Mouse (Mus musculus): ENCODE results near the gene A2ml1. TPM values are rescaled to one million over a fixed set of nuclear protein-coding genes. Genes with fewer than 3 reads are reported as not detected.
"Not testable (repeated sequence)": the region's sequence is repeated elsewhere in the genome, so short reads cannot be mapped to it uniquely, and the experiment has no call there.

A2ml1 gene
- 2.4 and 2.8 TPM in 2 replicates for polyA plus RNA-seq (2015; fragmentation: Nextera tagmentation; extraction: Ambion mirVana)

GRCm38 (mm10) chr6:128581508-128581907, at the start of gene A2ml1:
Gene A2ml1, minus strand, starts transcription at chr6:128581608.
- H3K4me1 ChIP-seq = no peaks in the 10 kb centered on the region
- ATAC-seq (ENCODE audit: borderline replicate concordance, extremely low read depth, low FRiP score, low TSS enrichment) = no peak
- H3K27ac ChIP-seq = no peak within 1 kb of the TSS
- H3K9ac ChIP-seq = no peak within 1 kb of the TSS
- no peaks in the 10 kb centered on the region for H3K36me3 ChIP-seq
- H3K27me3 ChIP-seq = no peaks in the 10 kb centered on the region
- no peaks in the 10 kb centered on the region for H3K9me3 ChIP-seq
- H3K4me2 ChIP-seq = no peak within 1 kb of the TSS
- no peak within 1 kb of the TSS for H3K4me3 ChIP-seq
- WGBS = 59% methylated on average over 11 of the region's 11 CpGs

GRCm38 (mm10) chr6:128629771-128630739, 48.6 kb upstream of the A2ml1 start:
- H3K27ac ChIP-seq, H3K4me3 ChIP-seq, H3K4me1 ChIP-seq, H3K36me3 ChIP-seq, H3K9ac ChIP-seq, H3K27me3 ChIP-seq, H3K4me2 ChIP-seq, H3K9me3 ChIP-seq: not testable (repeated sequence)
- 52% methylated on average over 13 of the region's 13 CpGs for WGBS
- peak; percentile 84 for ATAC-seq (ENCODE audit: borderline replicate concordance, extremely low read depth, low FRiP score, low TSS enrichment)

- H3K27me3 ChIP-seq; H3K4me2 ChIP-seq; ATAC-seq (ENCODE audit: borderline replicate concordance, extremely low read depth, low FRiP score, low TSS enrichment); H3K36me3 ChIP-seq; H3K4me3 ChIP-seq; H3K9ac ChIP-seq; H3K4me1 ChIP-seq; H3K9me3 ChIP-seq; H3K27ac ChIP-seq: not testable (repeated sequence)
- WGBS = 81% methylated on average over 6 of the region's 6 CpGs
Measured at GRCm38 (mm10) chr6:128625246-128625645, 43.8 kb upstream of the A2ml1 start.

- Histone ChIP-seq H3K36me3 (no peaks in the 10 kb centered on the region), H3K27ac (no peak overlapping the region), H3K9me3 (no peaks in the 10 kb centered on the region), H3K27me3 (no peaks in the 10 kb centered on the region), H3K4me2 (no peak overlapping the region), H3K9ac (no peak overlapping the region), H3K4me3 (no peak overlapping the region), H3K4me1 (no peaks in the 10 kb centered on the region)
- ATAC-seq (ENCODE audit: borderline replicate concordance, extremely low read depth, low FRiP score, low TSS enrichment) = no peak
- 75% methylated on average over 4 of the region's 4 CpGs for WGBS
Measured at GRCm38 (mm10) chr6:128624425-128624824, 43.0 kb upstream of the A2ml1 start.

GRCm38 (mm10) chr6:128623433-128623832, 42.0 kb upstream of the A2ml1 start, which contains the start of gene Klrb1a:
Gene Klrb1a, minus strand, starts transcription at chr6:128623533.
- H3K4me2 ChIP-seq; H3K36me3 ChIP-seq; H3K4me1 ChIP-seq; H3K4me3 ChIP-seq; ATAC-seq (ENCODE audit: borderline replicate concordance, extremely low read depth, low FRiP score, low TSS enrichment); H3K9me3 ChIP-seq; H3K9ac ChIP-seq; H3K27me3 ChIP-seq; H3K27ac ChIP-seq: not testable (repeated sequence)
- 92% methylated on average over 5 of the region's 5 CpGs for WGBS

- no peaks in the 10 kb centered on the region for H3K27me3 ChIP-seq
- H3K27ac ChIP-seq = no peak overlapping the region
- H3K4me3 ChIP-seq = no peak overlapping the region
- H3K4me2 ChIP-seq = no peak overlapping the region
- no peaks in the 10 kb centered on the region for H3K36me3 ChIP-seq
- no peaks in the 10 kb centered on the region for H3K9me3 ChIP-seq
- no peaks in the 10 kb centered on the region for H3K4me1 ChIP-seq
- WGBS = 71% methylated on average over 2 of the region's 2 CpGs
- H3K9ac ChIP-seq = no peak overlapping the region
- ATAC-seq (ENCODE audit: borderline replicate concordance, extremely low read depth, low FRiP score, low TSS enrichment) = no peak
Measured at GRCm38 (mm10) chr6:128622733-128623132, 41.3 kb upstream of the A2ml1 start.

GRCm38 (mm10) chr6:128606350-128606749, 24.9 kb upstream of the A2ml1 start:
- peak overlapping the region; percentile 0; the same call in 1 of the 2 replicates for H3K4me2 ChIP-seq
- no peaks in the 10 kb centered on the region for H3K9me3 ChIP-seq
- no peak overlapping the region for H3K9ac ChIP-seq
- H3K27me3 ChIP-seq = no peaks in the 10 kb centered on the region
- H3K4me3 ChIP-seq = no peak overlapping the region
- no peaks in the 10 kb centered on the region for H3K36me3 ChIP-seq
- ATAC-seq (ENCODE audit: borderline replicate concordance, extremely low read depth, low FRiP score, low TSS enrichment) = peak; percentile 88
- WGBS = 27% methylated on average over 9 of the region's 9 CpGs
- H3K4me1 ChIP-seq = peaks cover 17% of the 10 kb centered on the region
- H3K27ac ChIP-seq = peak overlapping the region; percentile 4; the same call in 1 of the 2 replicates

GRCm38 (mm10) chr6:128604512-128604911, 23.1 kb upstream of the A2ml1 start:
- Histone ChIP-seq H3K9me3 (no peaks in the 10 kb centered on the region), H3K4me1 (peaks cover 17% of the 10 kb centered on the region), H3K27ac (no peak overlapping the region), H3K9ac (no peak overlapping the region), H3K4me2 (no peak overlapping the region), H3K4me3 (no peak overlapping the region), H3K27me3 (no peaks in the 10 kb centered on the region), H3K36me3 (no peaks in the 10 kb centered on the region)
- WGBS = 32% methylated on average over 5 of the region's 5 CpGs
- ATAC-seq (ENCODE audit: borderline replicate concordance, extremely low read depth, low FRiP score, low TSS enrichment) = no peak

GRCm38 (mm10) chr6:128602463-128603201, 21.2 kb upstream of the A2ml1 start:
- H3K4me1 ChIP-seq = peaks cover 28% of the 10 kb centered on the region
- no peak overlapping the region for H3K9ac ChIP-seq
- no peak for ATAC-seq (ENCODE audit: borderline replicate concordance, extremely low read depth, low FRiP score, low TSS enrichment)
- H3K9me3 ChIP-seq = no peaks in the 10 kb centered on the region
- WGBS = 68% methylated on average over 10 of the region's 10 CpGs
- H3K4me3 ChIP-seq = no peak overlapping the region
- no peak overlapping the region for H3K27ac ChIP-seq
- no peak overlapping the region for H3K4me2 ChIP-seq
- no peaks in the 10 kb centered on the region for H3K36me3 ChIP-seq
- no peaks in the 10 kb centered on the region for H3K27me3 ChIP-seq

GRCm38 (mm10) chr6:128602026-128602425, 20.6 kb upstream of the A2ml1 start:
- WGBS = 23% methylated on average over 3 of the region's 3 CpGs

GRCm38 (mm10) chr6:128599555-128599954, 18.1 kb upstream of the A2ml1 start:
- Histone ChIP-seq H3K9me3 (no peaks in the 10 kb centered on the region), H3K9ac (no peak overlapping the region), H3K4me3 (no peak overlapping the region), H3K27ac (no peak overlapping the region), H3K4me2 (no peak overlapping the region), H3K27me3 (no peaks in the 10 kb centered on the region), H3K36me3 (no peaks in the 10 kb centered on the region), H3K4me1 (peaks cover 23% of the 10 kb centered on the region)
- WGBS = 52% methylated on average over 4 of the region's 4 CpGs
- ATAC-seq (ENCODE audit: borderline replicate concordance, extremely low read depth, low FRiP score, low TSS enrichment) = no peak

More at GRCm38 (mm10) chr6:128602026-128602425, 20.6 kb upstream of the A2ml1 start:
- H3K9me3 ChIP-seq = no peaks in the 10 kb centered on the region
- H3K27me3 ChIP-seq = no peaks in the 10 kb centered on the region
- peaks cover 26% of the 10 kb centered on the region for H3K4me1 ChIP-seq
- H3K9ac ChIP-seq = no peak overlapping the region
- H3K4me2 ChIP-seq = no peak overlapping the region
- ATAC-seq (ENCODE audit: borderline replicate concordance, extremely low read depth, low FRiP score, low TSS enrichment) = no peak
- H3K27ac ChIP-seq = no peak overlapping the region
- H3K36me3 ChIP-seq = no peaks in the 10 kb centered on the region
- no peak overlapping the region for H3K4me3 ChIP-seq

All from lung, embryonic 15.5 days (tissue).